Mouse (Mus musculus) liver, embryonic 14.5 days (tissue): Measurements from ENCODE around the gene Pga5. TPM values are rescaled to one million over a fixed set of nuclear protein-coding genes. Genes with fewer than 3 reads are reported as not detected.

Experiments used
- ATAC-seq: fragments of 200-750 bp; cut with Nextera tagmentation; 2 replicates; pipeline ENCODE4 v1.8.0; 2017; ENCODE audit warnings: moderate number of reproducible peaks, mild to moderate bottlenecking, moderate library complexity; ENCODE audit not compliant: insufficient read depth
- DNase-seq, 3 experiments: peaks; one replicate each; pipeline ENCODE4 v3.0.0-alpha.2; 2012 to 2013; ENCODE audit warnings: low read depth in 3 of 3, low spot score in 3 of 3
- H3K27ac ChIP-seq: fragments of 300-500 bp; sonication (generic); 2 replicates; pipeline ENCODE4 v1.5.1; 2014; ENCODE audit warnings: moderate library complexity, mild to moderate bottlenecking, control low read depth, inconsistent platforms
- H3K27me3 ChIP-seq: fragments of 300-500 bp; sonication (generic); 2 replicates; pipeline ENCODE4 v1.6.1; 2014; ENCODE audit warnings: mild to moderate bottlenecking, low read length, moderate library complexity; ENCODE audit not compliant: control insufficient read depth, insufficient read depth
- H3K36me3 ChIP-seq: fragments of 300-500 bp; sonication (generic); replicated peaks from 2 replicates; pipeline ENCODE4 v1.6.1; 2014; ENCODE audit warnings: low read depth; ENCODE audit not compliant: control insufficient read depth, insufficient read depth
- H3K4me1 ChIP-seq, 2 experiments: fragments of 200-500 bp in 1 of 2; fragments of 300-500 bp in 1 of 2; sonication (generic) in 1 of 2; replicated peaks; 2 replicates each; pipeline ENCODE4 v1.6.1; 2012 to 2014; ENCODE audit warnings: antibody characterized with exemption in 1 of 2, inconsistent platforms in 1 of 2, low read length in 1 of 2; ENCODE audit not compliant: control insufficient read depth in 2 of 2, insufficient read depth in 2 of 2
- H3K4me2 ChIP-seq: fragments of 300-500 bp; sonication (generic); 2 replicates; pipeline ENCODE4 v1.6.1; 2014; ENCODE audit warnings: low read depth, mild to moderate bottlenecking, control low read depth, moderate library complexity
- H3K4me3 ChIP-seq, 2 experiments: fragments of 200-500 bp in 1 of 2; fragments of 300-500 bp in 1 of 2; sonication (generic) in 1 of 2; 2 replicates each; pipeline ENCODE4 v1.5.1; 2012 to 2014; ENCODE audit warnings: low read depth in 2 of 2, low read length in 2 of 2, mild to moderate bottlenecking in 2 of 2, control low read depth in 1 of 2, inconsistent platforms in 1 of 2, moderate library complexity in 1 of 2; ENCODE audit not compliant: insufficient read depth in 1 of 2
- H3K9ac ChIP-seq: fragments of 300-500 bp; sonication (generic); replicated peaks from 2 replicates; pipeline ENCODE4 v1.6.1; 2014; ENCODE audit warnings: mild to moderate bottlenecking, control low read depth, moderate library complexity
- H3K9me3 ChIP-seq: fragments of 300-500 bp; sonication (generic); 2 replicates; pipeline ENCODE4 v1.6.1; 2016; ENCODE audit warnings: low read length, mixed read lengths; ENCODE audit not compliant: control insufficient read depth
- CTCF ChIP-seq: IDR thresholded peaks from 2 replicates; pipeline ENCODE4 v1.5.1; 2016; ENCODE audit warnings: antibody characterized with exemption, low read depth, control low read depth
- EP300 ChIP-seq: IDR thresholded peaks from 2 replicates; pipeline ENCODE4 v1.6.1; 2016; ENCODE audit warnings: antibody characterized with exemption, low read depth
- WGBS: fragments of 180-500 bp; shearing (Covaris S2); extraction: QIAGEN DNeasy Blood & Tissue Kit; methylation state at CpG from one replicate; pipeline ENCODE4 v1.1.7; 2014; ENCODE audit not compliant: insufficient replicate concordance; 5-methylcytosine and 5-hydroxymethylcytosine counted together
- polyA plus RNA-seq, 2 experiments: library from polyadenylated mRNA; depleted of rRNA in 1 of 2; stranded (reverse) in 1 of 2; unstranded in 1 of 2; fragments of >200 nt; fragmentation: Nextera tagmentation in 1 of 2; extraction: Ambion mirVana in 1 of 2; gene quantifications; 2 replicates each; pipeline versions ENCODE4 v1.2.1 to v1.2.3; 2012 to 2014

Gene Pga5
- 0.02 TPM in 1 of 2 replicates, not detected in the other for polyA plus RNA-seq (2012; rRNA removed)
- not detected in 2 replicates for polyA plus RNA-seq (2014; fragmentation: Nextera tagmentation; extraction: Ambion mirVana)

DNA sequence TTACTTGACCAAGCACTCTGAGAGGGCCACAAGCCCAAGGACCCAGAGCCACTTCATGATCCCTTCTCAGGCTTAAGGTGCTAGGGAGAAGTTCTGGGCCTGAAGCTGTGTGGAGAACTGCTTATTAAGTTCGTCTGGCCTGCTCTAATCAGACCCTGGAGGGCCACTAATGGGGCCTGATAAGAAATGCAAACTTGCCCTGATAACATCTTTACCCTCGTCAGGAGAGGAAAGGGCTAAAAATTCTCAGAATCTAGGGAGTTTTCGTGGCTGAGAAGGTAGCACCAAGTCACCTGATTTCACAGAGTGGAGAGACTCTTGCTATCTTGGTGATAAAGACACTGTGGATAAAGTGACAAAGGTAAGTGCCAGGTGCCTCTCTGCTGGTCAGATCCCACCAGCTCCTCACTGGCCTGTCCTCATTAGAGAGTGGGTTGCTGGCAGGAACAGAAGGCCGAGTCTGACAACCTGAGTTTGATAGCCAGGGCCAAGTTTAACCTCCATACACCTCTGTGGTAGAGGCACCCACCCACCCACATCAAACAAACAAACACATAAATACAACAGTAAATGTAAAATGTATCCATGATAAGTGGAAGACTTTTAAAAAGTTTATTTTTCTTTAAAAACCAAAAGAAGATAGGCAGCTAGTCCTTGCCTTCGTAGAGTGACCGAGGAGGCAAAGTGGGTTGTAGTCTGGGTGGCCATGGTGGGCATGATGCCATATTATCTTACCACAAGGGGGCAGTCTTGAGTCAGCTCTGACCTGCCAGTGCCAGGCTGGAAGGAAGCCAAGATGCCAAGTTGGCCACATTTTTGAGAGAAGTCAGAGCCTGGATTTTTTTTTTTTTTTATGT, at the start of gene Pga5:
Gene Pga5 (minus strand): TSS at position 157 of the 857 bp plus-strand sequence.
- Histone ChIP-seq H3K4me2 (no peak within 1 kb of the TSS), H3K9me3 (no peaks in the 10 kb centered on the region), H3K27me3 (no peaks in the 10 kb centered on the region), H3K36me3 (no peaks in the 10 kb centered on the region), H3K4me3 (no peak within 1 kb of the TSS), H3K9ac (no peak within 1 kb of the TSS; the same call in 1 of the 2 replicates), H3K4me1 (peaks cover 5 to 6% of the 10 kb centered on the region in 2 experiments), H3K27ac (no peak within 1 kb of the TSS)
- ATAC-seq: peak; percentile 56; the same call in 1 of the 2 replicates
- TF ChIP-seq CTCF (peak; percentile 95), EP300 (no peak)
- no peak for DNase-seq
- 9% methylated on average over 6 of the region's 6 CpGs for WGBS

- H3K4me2 ChIP-seq: no peak overlapping the region
- no peaks in the 10 kb centered on the region for H3K36me3 ChIP-seq
- H3K9ac ChIP-seq: no peak overlapping the region
- H3K4me1 ChIP-seq: no peaks in the 10 kb centered on the region
- no peak overlapping the region for H3K4me3 ChIP-seq
- TF ChIP-seq EP300 (no peak), CTCF (no peak)
- ATAC-seq (no peak), DNase-seq (no peak)
- no peaks in the 10 kb centered on the region for H3K27me3 ChIP-seq
- H3K9me3 ChIP-seq: no peaks in the 10 kb centered on the region
- 64% methylated on average over 13 of the region's 13 CpGs for WGBS
- H3K27ac ChIP-seq: no peak overlapping the region
These were observed 46.9 kb upstream of the Pga5 start for GRCm38 (mm10) chr19:10724629-10725363.

GRCm38 (mm10) chr19:10723649-10724048, 45.8 kb upstream of the Pga5 start:
- no peaks in the 10 kb centered on the region for H3K4me1 ChIP-seq
- no peak for ATAC-seq
- 39% methylated on average over 5 of the region's 5 CpGs for WGBS

GRCm38 (mm10) chr19:10723084-10723483, 45.2 kb upstream of the Pga5 start:
- no peak for DNase-seq
- TF ChIP-seq EP300 (no peak), CTCF (no peak)
- H3K9ac ChIP-seq: no peak overlapping the region
- H3K4me2 ChIP-seq: no peak overlapping the region
- 29% methylated on average over 13 of the region's 13 CpGs for WGBS
- H3K4me3 ChIP-seq: no peak overlapping the region
- no peaks in the 10 kb centered on the region for H3K9me3 ChIP-seq
- H3K27me3 ChIP-seq: no peaks in the 10 kb centered on the region
- H3K36me3 ChIP-seq: no peaks in the 10 kb centered on the region
- ATAC-seq: no peak
- no peak overlapping the region for H3K27ac ChIP-seq
- H3K4me1 ChIP-seq: no peaks in the 10 kb centered on the region

More at GRCm38 (mm10) chr19:10723649-10724048, 45.8 kb upstream of the Pga5 start:
- Histone ChIP-seq H3K27me3 (no peaks in the 10 kb centered on the region), H3K9ac (no peak overlapping the region), H3K4me3 (no peak overlapping the region), H3K36me3 (no peaks in the 10 kb centered on the region), H3K9me3 (no peaks in the 10 kb centered on the region), H3K27ac (no peak overlapping the region), H3K4me2 (no peak overlapping the region)
- TF ChIP-seq CTCF: no peak
- no peak for TF ChIP-seq EP300
- DNase-seq: no peak

GRCm38 (mm10) chr19:10721064-10721463, 43.2 kb upstream of the Pga5 start:
- no peak overlapping the region for H3K9ac ChIP-seq
- no peaks in the 10 kb centered on the region for H3K36me3 ChIP-seq
- no peaks in the 10 kb centered on the region for H3K9me3 ChIP-seq
- H3K4me1 ChIP-seq: no peaks in the 10 kb centered on the region
- no peak overlapping the region for H3K4me3 ChIP-seq
- no peak for TF ChIP-seq CTCF
- TF ChIP-seq EP300: no peak
- no peaks in the 10 kb centered on the region for H3K27me3 ChIP-seq
- ATAC-seq (no peak), DNase-seq (no peak)
- no peak overlapping the region for H3K27ac ChIP-seq
- WGBS: 15% methylated on average over 5 of the region's 5 CpGs
- no peak overlapping the region for H3K4me2 ChIP-seq
